Mouse (Mus musculus) layer of hippocampus, adult 6 months (tissue): ENCODE data around the gene Dcaf17. TPM values are rescaled to one million over a fixed set of nuclear protein-coding genes. Genes with fewer than 3 reads are reported as not detected.

ENCODE experiments used
- long read RNA-seq, 2 experiments: library from polyadenylated mRNA; unstranded; transcript quantifications; one replicate each; pipeline ENCODE4 v2.0.0; 2019 to 2020
- polyA plus RNA-seq: library from polyadenylated mRNA; unstranded; fragments of <200 nt; fragmentation: Nextera tagmentation; gene quantifications from 2 replicates; pipeline ENCODE4 v1.2.3, GENCODE M21; 2021

Dcaf17 gene
- 3.5 and 5.0 TPM in 2 replicates for polyA plus RNA-seq
- long read RNA-seq, experiment 1, full-length matches to known transcripts: 2 of 11 reads
- long read RNA-seq, experiment 1, partial matches to known transcripts: 0 of 11 reads
- long read RNA-seq, experiment 1, other reads (novel, unspliced or antisense): 9 of 11 reads
- long read RNA-seq, experiment 2, full-length matches to known transcripts: 34 of 52 reads
- long read RNA-seq, experiment 2, partial matches to known transcripts: 2 of 52 reads
- long read RNA-seq, experiment 2, other reads (novel, unspliced or antisense): 16 of 52 reads

DNA sequence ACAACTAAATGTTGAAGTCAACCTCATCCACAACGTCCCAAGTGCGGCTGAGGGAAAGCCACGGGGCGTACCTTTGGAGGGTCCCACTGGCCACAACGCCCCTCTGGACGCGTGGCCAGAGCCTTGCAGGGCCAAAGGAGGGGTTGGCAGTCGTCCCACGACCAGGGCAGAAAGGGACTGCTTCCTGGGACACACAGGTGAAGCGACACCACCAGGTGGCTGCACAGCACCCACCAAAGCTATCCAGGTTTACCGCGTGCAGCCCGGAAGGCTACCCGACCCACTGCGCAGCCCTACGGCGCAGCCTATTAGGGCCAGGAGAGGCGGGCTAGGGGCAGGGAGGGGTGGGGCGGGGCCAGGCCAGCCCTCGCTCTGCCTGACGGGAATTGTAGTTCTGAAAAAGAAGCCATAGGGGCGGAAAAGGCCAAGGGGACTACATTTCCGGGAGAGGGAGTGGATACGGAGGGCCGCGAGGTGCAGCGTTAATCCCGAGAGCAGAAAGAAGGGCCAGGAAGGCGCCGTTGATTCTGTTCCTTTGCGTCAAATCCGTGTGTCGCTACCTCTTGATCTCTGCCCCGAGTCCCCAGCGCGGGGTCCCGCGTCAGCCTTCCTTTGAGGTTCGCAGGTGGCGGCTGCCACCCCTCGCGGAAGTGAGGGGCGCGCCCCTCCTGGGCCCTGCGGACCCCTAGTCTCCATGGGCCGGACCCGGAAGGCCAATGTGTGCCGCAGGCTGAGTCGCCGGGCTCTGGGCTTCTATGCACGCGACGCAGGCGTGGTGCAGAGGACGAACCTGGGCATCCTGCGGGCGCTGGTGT is at the start of gene Dcaf17, which contains the start of gene Mettl8:
Gene Dcaf17, plus strand, starts transcription at position 29 of the 815 bp plus-strand sequence.
Gene Mettl8, minus strand, starts transcription at position 284 of the 815 bp plus-strand sequence.

DNA sequence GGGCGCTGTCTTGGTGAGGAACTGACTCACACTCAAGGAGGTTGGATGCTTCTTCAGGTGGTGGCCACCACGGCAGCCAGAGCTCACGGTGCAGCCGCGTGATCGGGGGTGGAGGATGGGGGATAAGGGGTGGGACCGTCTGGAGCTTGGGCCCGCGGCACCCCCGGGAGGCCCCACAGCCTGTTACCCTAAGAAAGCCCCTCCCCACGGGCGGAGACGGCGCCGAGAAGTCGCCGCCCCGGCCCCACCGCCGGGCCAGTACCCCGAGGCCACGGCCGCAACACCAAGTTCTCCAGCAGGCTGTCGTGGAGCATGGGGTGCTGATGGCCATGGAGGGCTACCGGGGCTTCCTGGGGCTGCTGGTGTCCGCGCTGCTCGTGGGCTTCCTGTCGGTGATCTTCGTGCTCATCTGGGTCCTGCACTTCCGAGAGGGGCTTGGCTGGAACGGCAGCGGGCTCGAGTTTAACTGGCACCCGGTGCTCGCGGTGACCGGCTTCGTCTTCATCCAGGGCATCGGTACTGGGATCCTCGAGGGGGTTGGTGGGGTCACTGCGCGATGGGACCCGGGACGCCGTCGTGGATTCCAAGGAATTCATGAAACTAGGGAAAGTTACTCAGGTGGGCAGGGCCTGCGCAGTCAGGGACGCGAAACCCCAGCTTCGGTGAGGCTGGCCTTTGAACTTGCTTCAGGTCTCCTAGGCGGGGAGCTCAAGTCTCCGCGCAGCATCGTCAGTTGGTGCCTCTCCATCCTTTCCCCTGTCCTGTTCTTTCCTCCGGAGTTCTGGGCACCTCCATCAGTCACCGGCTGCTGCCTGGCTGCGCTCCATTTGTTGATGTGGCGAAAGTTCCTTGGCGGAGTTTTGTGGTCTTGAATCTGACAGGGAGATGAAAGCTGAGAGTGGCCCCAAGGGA is 62.9 kb downstream of the Dcaf17 start, which contains the start of gene Cybrd1:
Gene Cybrd1, plus strand, starts transcription at position 127 of the 912 bp plus-strand sequence.

Other genes starting within 250 kb of the Dcaf17 start
- gene Tlk1, start 229.6 kb upstream of the Dcaf17 start, polyA plus RNA-seq: 11.3 and 14.4 TPM in 2 replicates
- gene Mettl8, start 255 bp downstream of the Dcaf17 start, polyA plus RNA-seq: 10.3 and 11.2 TPM in 2 replicates
- 0.36 and 0.41 TPM in 2 replicates for gene Cybrd1, start 62.6 kb downstream of the Dcaf17 start, polyA plus RNA-seq
- gene Dync1i2, start 156.4 kb downstream of the Dcaf17 start, polyA plus RNA-seq: 57.5 and 60.2 TPM in 2 replicates